Mouse (Mus musculus) lung, embryonic 16.5 days (tissue): Measurements from ENCODE around the gene Zdhhc17. TPM values are rescaled to one million over a fixed set of nuclear protein-coding genes. Genes with fewer than 3 reads are reported as not detected.

Experiments used
- ATAC-seq: fragments of 200-750 bp; cut with Nextera tagmentation; 2 replicates; pipeline ENCODE4 v1.8.0; 2017; ENCODE audit warnings: low read depth, mild to moderate bottlenecking, moderate library complexity
- H3K27ac ChIP-seq: fragments of 300-500 bp; sonication (generic); 2 replicates; pipeline ENCODE4 v1.5.1; 2014; ENCODE audit warnings: mild to moderate bottlenecking, control low read depth, low read length
- H3K27me3 ChIP-seq: fragments of 300-500 bp; sonication (generic); 2 replicates; pipeline ENCODE4 v1.6.1; 2014; ENCODE audit warnings: low read depth, low read length, mixed read lengths; ENCODE audit not compliant: control insufficient read depth, insufficient read depth
- H3K36me3 ChIP-seq: fragments of 300-500 bp; sonication (generic); 2 replicates; pipeline ENCODE4 v1.6.1; 2014; ENCODE audit warnings: low read length; ENCODE audit not compliant: control insufficient read depth, insufficient read depth
- H3K4me1 ChIP-seq: fragments of 300-500 bp; sonication (generic); replicated peaks from 2 replicates; pipeline ENCODE4 v1.6.1; 2014; ENCODE audit warnings: low read length, mixed read lengths; ENCODE audit not compliant: control insufficient read depth, insufficient read depth
- H3K4me2 ChIP-seq: fragments of 300-500 bp; sonication (generic); 2 replicates; pipeline ENCODE4 v1.6.1; 2014; ENCODE audit warnings: low read depth, low read length, control low read depth
- H3K4me3 ChIP-seq: fragments of 300-500 bp; sonication (generic); 2 replicates; pipeline ENCODE4 v1.5.1; 2014; ENCODE audit warnings: mild to moderate bottlenecking, low read length, control low read depth
- H3K9ac ChIP-seq: fragments of 300-500 bp; sonication (generic); 2 replicates; pipeline ENCODE4 v1.6.1; 2014; ENCODE audit warnings: low read length, control low read depth
- H3K9me3 ChIP-seq: fragments of 300-500 bp; sonication (generic); 2 replicates; pipeline ENCODE4 v1.6.1; 2016; ENCODE audit warnings: low read length; ENCODE audit not compliant: control insufficient read depth
- WGBS: fragments of 180-500 bp; shearing (Covaris S2); extraction: QIAGEN DNeasy Blood & Tissue Kit; methylation state at CpG from one replicate; pipeline ENCODE4 v1.1.7; 2014; 5-methylcytosine and 5-hydroxymethylcytosine counted together
- polyA plus RNA-seq: library from polyadenylated mRNA; unstranded; fragments of >200 nt; fragmentation: Nextera tagmentation; extraction: Ambion mirVana; gene quantifications from 2 replicates; pipeline ENCODE4 v1.2.1, GENCODE M21; 2015

Zdhhc17 gene
- polyA plus RNA-seq, 1 experiment from 2014 or later = 22.6 TPM

DNA sequence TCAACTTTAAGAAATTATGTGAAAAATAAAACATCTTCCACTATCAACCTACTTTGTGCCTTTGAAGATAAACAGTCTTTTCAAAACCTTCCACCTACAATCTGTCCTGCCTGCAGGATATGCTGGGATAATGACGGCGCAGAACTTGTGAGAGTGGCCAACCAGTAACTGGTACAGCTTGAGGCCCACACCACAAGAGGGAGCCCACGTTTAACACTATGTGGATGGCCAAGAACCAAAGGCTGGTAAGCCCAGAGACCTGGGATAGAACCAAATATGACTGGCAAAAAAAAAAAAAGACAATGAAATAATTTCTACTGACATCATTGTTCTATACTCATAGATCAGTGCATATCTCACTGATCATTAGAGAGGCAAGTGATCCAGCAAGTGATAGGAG, 35.5 kb downstream of the Zdhhc17 start:
- no peaks in the 10 kb centered on the region for H3K36me3 ChIP-seq
- WGBS = 52% methylated on average over 3 of the region's 3 CpGs

DNA sequence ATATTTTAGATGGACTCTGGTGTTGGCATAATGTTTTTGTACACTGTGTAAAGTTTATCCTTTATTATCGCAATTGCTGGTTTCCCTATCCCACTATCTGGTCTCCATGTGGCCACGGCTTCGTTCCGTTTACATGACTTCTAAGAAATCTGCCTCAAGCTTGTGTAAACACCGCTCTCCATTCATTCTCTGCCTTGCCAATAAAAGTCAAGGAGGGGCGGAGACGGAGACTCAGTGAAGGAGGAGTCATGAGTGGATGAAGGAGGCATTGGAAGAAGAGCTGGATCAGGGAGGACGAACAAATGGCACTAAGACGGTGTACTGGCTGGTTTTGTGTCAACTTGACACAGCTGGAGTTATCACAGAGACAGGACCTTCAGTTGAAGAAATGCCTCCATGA, 37.9 kb downstream of the Zdhhc17 start:
- H3K9ac ChIP-seq = no peak overlapping the region
- H3K9me3 ChIP-seq = no peaks in the 10 kb centered on the region
- no peak overlapping the region for H3K4me2 ChIP-seq
- H3K27ac ChIP-seq = no peak overlapping the region
- H3K4me1 ChIP-seq = peaks cover 3% of the 10 kb centered on the region
- H3K4me3 ChIP-seq = no peak overlapping the region
- peak; percentile 74 for ATAC-seq
- no peaks in the 10 kb centered on the region for H3K27me3 ChIP-seq
- 20% methylated on average over 9 of the region's 9 CpGs for WGBS
- 0 out of 2 replicates have a peak, but pooled peaks cover 3% of the 10 kb centered on the region for H3K36me3 ChIP-seq

More for the DNA sequence above, 35.5 kb downstream of the Zdhhc17 start:
- Histone ChIP-seq H3K4me1 (peaks cover 3% of the 10 kb centered on the region), H3K9ac (no peak overlapping the region), H3K4me2 (no peak overlapping the region), H3K27me3 (no peaks in the 10 kb centered on the region), H3K27ac (no peak overlapping the region), H3K9me3 (no peaks in the 10 kb centered on the region), H3K4me3 (no peak overlapping the region)
- ATAC-seq = no peak

DNA sequence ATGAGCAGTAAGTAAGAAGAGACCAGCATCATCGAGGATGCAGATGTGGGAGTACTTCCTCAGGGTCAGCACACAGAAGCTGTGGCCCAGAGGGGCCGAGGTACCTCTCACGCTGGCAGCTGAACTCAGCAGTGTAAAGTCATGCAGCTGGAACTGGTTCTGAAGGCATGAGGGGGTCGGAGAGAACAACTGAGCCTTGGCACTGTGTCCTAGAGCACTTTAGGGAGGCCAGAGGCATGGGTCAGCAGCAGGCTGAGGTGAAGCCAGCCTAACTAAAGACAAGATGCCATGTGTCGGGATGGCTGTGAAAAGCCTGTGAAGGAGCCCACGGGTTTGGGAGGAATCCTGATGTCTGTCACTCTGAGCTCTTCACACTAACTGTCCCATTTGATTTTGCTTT, 38.5 kb downstream of the Zdhhc17 start:
- Histone ChIP-seq H3K9ac (no peak overlapping the region), H3K36me3 (0 out of 2 replicates have a peak, but pooled peaks cover 3% of the 10 kb centered on the region), H3K4me1 (peaks cover 3% of the 10 kb centered on the region), H3K9me3 (no peaks in the 10 kb centered on the region), H3K4me2 (no peak overlapping the region), H3K27ac (no peak overlapping the region), H3K27me3 (no peaks in the 10 kb centered on the region), H3K4me3 (no peak overlapping the region)
- 68% methylated on average over 6 of the region's 6 CpGs for WGBS
- ATAC-seq = no peak

DNA sequence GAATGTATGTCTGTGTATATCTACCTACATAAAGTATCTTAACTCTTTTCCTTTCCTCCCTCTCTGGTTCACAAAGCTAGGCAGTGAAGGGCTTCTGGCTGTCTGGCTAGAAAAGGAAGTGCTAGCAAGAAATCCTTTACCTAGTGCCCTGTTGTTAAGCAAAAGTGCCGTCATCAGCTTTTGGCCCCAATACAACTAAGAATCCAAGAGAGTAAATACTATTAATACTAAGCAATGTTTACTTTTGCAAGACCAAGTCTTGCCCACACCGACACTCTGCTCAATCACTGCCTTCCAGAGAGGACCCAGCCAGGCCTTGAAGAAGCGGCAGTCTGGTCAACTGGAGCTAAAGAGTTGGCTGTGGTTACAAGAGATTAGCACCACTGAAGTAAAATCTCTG, 38.9 kb downstream of the Zdhhc17 start:
- no peak overlapping the region for H3K4me2 ChIP-seq
- H3K4me1 ChIP-seq = peaks cover 3% of the 10 kb centered on the region
- H3K27me3 ChIP-seq = no peaks in the 10 kb centered on the region
- ATAC-seq = no peak
- no peak overlapping the region for H3K4me3 ChIP-seq
- H3K36me3 ChIP-seq = 0 out of 2 replicates have a peak, but pooled peaks cover 3% of the 10 kb centered on the region
- 50% methylated on average over 3 of the region's 3 CpGs for WGBS
- no peak overlapping the region for H3K9ac ChIP-seq
- H3K9me3 ChIP-seq = no peaks in the 10 kb centered on the region
- H3K27ac ChIP-seq = no peak overlapping the region

DNA sequence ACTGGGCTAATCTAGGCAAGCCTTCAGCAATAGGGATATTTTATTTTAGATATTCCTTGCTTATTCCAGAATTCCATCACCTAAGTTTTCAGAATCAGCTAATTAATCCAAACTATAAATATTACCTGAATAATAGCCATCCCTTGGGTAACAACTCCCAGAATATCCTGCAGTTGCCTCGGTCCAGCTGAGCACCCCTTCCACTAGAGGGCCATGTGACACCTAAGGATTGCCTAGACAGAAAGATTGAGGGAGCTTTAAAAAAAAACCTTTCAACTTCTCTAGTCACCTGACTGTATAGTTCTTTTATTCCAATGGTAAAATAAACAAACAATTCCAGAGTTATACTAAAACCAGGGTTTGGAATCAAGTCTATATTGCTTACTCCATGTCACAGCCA, 47.8 kb downstream of the Zdhhc17 start:
- Histone ChIP-seq H3K9me3 (no peaks in the 10 kb centered on the region), H3K9ac (no peak overlapping the region), H3K27me3 (no peaks in the 10 kb centered on the region), H3K36me3 (peaks cover 11% of the 10 kb centered on the region), H3K4me2 (no peak overlapping the region), H3K4me3 (no peak overlapping the region), H3K27ac (no peak overlapping the region), H3K4me1 (no peaks in the 10 kb centered on the region)
- 23% methylated on average over 1 of the region's 1 CpGs for WGBS
- ATAC-seq = no peak

DNA sequence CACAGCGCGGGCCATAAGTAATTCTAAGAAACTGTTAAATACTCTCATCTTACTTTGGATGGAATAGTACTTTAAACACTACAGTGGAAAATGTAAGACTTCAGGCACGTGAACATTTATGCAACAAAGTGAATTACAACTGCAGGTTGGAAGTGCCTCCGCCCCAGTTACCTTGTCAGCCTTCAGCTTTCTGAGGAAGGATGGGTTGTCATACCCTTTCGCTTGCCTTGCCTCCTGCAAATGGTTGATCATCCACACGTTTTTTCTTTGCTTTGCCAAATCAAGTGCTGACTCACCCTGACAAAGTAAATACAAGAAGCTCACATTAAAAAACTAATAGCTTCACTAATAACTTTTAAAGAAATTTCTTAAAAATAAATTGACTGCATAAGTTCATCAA, 49.1 kb downstream of the Zdhhc17 start:
- Histone ChIP-seq H3K4me2 (no peak overlapping the region), H3K36me3 (peaks cover 10% of the 10 kb centered on the region), H3K27ac (no peak overlapping the region), H3K4me3 (no peak overlapping the region), H3K9ac (no peak overlapping the region), H3K27me3 (no peaks in the 10 kb centered on the region), H3K9me3 (no peaks in the 10 kb centered on the region), H3K4me1 (no peaks in the 10 kb centered on the region)
- 84% methylated on average over 6 of the region's 6 CpGs for WGBS
- no peak for ATAC-seq

DNA sequence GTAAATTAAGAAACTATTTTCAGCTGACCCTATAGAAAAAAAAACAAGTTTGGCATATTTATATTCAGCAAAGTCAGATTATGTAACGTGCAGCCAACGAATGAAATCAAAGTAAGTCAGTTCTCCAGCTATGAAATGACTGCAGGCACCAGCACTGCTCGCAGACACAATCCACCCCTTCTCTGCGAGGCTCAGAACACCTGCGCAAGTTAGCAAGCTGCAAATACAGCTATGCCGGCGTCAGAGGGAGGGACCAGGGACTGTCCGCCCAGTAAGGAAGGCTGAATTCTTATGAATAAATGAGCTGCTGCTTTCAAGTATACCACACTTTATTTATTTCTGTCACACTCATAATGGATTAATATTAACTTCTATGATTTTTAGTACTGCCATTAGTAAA, 50.2 kb downstream of the Zdhhc17 start:
- Histone ChIP-seq H3K9me3 (no peaks in the 10 kb centered on the region), H3K4me2 (no peak overlapping the region), H3K27ac (no peak overlapping the region), H3K9ac (no peak overlapping the region), H3K27me3 (no peaks in the 10 kb centered on the region), H3K4me1 (no peaks in the 10 kb centered on the region), H3K4me3 (no peak overlapping the region), H3K36me3 (peaks cover 7% of the 10 kb centered on the region)
- ATAC-seq = no peak
- 82% methylated on average over 8 of the region's 8 CpGs for WGBS

DNA sequence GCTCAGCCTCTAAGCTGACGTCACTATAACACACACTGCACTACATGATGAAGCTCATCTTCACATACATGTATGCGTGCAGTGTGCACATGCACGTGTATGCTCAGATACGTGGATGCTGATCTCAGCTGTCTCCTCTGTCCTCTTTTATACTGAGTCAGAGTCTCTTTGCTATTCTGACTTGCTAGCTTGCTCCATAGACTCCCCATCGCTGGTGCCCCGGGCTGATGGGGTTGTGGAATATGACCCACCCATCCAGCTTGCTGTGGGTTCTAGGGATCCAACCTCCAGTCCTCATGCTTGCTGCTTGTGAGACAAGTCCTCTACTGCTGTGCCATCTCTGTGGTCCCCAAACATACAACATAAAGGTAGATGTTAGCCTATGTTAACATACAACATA, 51.1 kb downstream of the Zdhhc17 start:
- H3K27ac ChIP-seq = no peak overlapping the region
- H3K9ac ChIP-seq = no peak overlapping the region
- no peaks in the 10 kb centered on the region for H3K9me3 ChIP-seq
- H3K4me2 ChIP-seq = no peak overlapping the region
- H3K4me3 ChIP-seq = no peak overlapping the region
- peaks cover 7% of the 10 kb centered on the region for H3K36me3 ChIP-seq
- ATAC-seq = no peak
- no peaks in the 10 kb centered on the region for H3K4me1 ChIP-seq
- WGBS = 97% methylated on average over 6 of the region's 6 CpGs
- no peaks in the 10 kb centered on the region for H3K27me3 ChIP-seq

DNA sequence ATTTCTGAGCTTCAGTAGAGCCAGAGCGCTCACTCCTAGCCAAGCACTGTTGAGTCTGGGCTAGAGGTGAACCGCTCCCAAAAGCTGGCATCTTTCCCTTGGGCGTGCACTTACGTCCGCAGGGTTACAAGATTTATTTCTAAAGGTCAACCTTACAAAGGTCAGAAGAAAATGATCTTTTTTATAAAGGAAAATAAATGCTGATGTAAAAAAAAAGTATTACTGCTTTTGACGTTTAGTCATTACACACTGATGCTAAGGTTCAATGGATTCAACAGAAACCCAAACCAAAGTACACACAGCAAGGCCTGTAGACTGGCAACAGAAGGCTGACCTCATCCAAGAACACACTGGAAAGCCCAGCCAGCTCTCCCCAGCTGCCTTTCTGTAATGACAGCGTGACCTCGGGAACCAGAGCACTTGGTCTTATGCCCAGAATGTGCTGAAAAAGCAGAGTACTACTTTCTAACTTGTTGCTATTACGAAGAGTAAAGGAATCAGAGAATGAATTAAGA, 56.9 kb downstream of the Zdhhc17 start:
- no peaks in the 10 kb centered on the region for H3K27me3 ChIP-seq
- ATAC-seq = peak; percentile 96
- H3K4me3 ChIP-seq = no peak overlapping the region
- peaks cover 11% of the 10 kb centered on the region for H3K36me3 ChIP-seq
- 46% methylated on average over 9 of the region's 9 CpGs for WGBS
- H3K4me2 ChIP-seq = no peak overlapping the region
- H3K27ac ChIP-seq = peak overlapping the region; percentile 72
- H3K9me3 ChIP-seq = no peaks in the 10 kb centered on the region
- no peak overlapping the region for H3K9ac ChIP-seq
- peaks cover 5% of the 10 kb centered on the region; the same call in 1 of the 2 replicates for H3K4me1 ChIP-seq

DNA sequence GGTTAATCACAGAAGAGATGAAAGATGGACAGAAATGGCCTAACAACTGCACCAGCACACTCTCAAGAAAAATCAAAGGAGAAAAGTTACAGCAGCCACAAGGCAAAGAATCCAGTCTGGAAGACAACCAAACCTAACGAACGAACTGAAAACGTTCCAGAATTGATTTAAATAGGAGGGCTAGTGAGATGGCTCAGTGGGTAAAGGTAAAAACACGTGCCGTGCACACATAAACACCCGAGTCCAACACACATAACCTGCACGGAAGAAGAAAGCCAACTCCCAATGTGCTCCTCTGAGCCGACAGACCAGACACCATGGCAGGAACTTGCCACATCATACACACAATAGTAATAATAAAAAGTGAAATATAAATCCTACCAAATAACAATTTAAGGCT, 57.7 kb downstream of the Zdhhc17 start:
- Histone ChIP-seq H3K36me3 (peaks cover 13% of the 10 kb centered on the region), H3K4me1 (peaks cover 5% of the 10 kb centered on the region; the same call in 1 of the 2 replicates), H3K9me3 (no peaks in the 10 kb centered on the region), H3K4me2 (no peak overlapping the region), H3K27ac (0 out of 2 replicates have a peak overlapping the region, but pooled peaks have one; percentile 57), H3K27me3 (no peaks in the 10 kb centered on the region), H3K4me3 (no peak overlapping the region), H3K9ac (no peak overlapping the region)
- ATAC-seq = no peak
- 74% methylated on average over 8 of the region's 8 CpGs for WGBS
